20 mouse cellular contexts compared by ENCODE assay signal in the genomic region with DNA sequence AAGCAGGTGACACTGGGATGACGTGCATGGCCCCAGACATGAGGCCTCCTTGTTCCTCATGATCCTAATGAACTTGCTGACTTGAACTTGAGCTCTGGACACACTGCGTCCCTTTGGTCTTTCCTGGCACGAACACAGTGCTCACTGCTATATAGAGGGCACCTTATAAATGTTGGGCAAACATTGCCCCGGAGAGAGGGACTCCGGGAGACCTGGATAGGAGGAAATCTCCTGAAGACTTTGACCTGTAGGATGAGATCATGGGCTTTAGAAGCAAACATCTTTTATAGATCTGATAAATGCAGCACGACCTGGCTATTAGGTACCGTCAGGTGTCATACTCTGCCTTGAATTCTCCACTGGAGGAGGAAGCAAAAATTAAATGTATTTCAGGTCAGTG.
"Had no signal": no experiment of that assay in that cellular context is flagged by ENCODE, and none has a peak within 500 bp of the region (broad histone marks: within the 10 kb centered on the region; RNA-seq: fewer than 3 reads in every experiment).

No protein-coding gene starts in this region.

- H3K4me2 ChIP-seq: limb, embryonic 12.5 days; limb, embryonic 15.5 days; liver, embryonic 11.5 days; lung, embryonic 14.5 days; midbrain, embryonic 12.5 days; neural tube, embryonic 12.5 days; neural tube, embryonic 15.5 days had no signal

- H3K27ac ChIP-seq: kidney, postnatal 0 days; limb, embryonic 12.5 days; limb, embryonic 15.5 days; liver, embryonic 14.5 days; macrophage; midbrain, embryonic 12.5 days; neural tube, embryonic 12.5 days; neural tube, embryonic 15.5 days had no signal

- H3K9ac ChIP-seq: limb, embryonic 12.5 days; limb, embryonic 15.5 days; liver, embryonic 14.5 days; liver, postnatal 0 days; lung, embryonic 14.5 days; midbrain, embryonic 12.5 days; neural tube, embryonic 12.5 days; neural tube, embryonic 15.5 days had no signal

- ATAC-seq: inflammation-experienced regulatory T-cells, adult 6 months; liver, postnatal 0 days; lung, postnatal 0 days; midbrain, embryonic 16.5 days had no signal

- H3K4me3 ChIP-seq: limb, embryonic 12.5 days; limb, embryonic 15.5 days; midbrain, embryonic 12.5 days; neural tube, embryonic 12.5 days; neural tube, embryonic 15.5 days had no signal

- DNase-seq: kidney, adult 2 months; kidney, postnatal 25 days; layer of hippocampus, postnatal 36 days; left cerebral cortex, postnatal 4 days; liver, postnatal 0 days; lung, embryonic 14.5 days; retina, postnatal 1 day; thymus, postnatal 25 days had no signal

- H3K27me3 ChIP-seq: limb, embryonic 12.5 days; limb, embryonic 15.5 days; midbrain, embryonic 12.5 days; neural tube, embryonic 12.5 days; neural tube, embryonic 15.5 days had no signal

- H3K36me3 ChIP-seq: limb, embryonic 12.5 days; limb, embryonic 15.5 days; midbrain, embryonic 12.5 days; neural tube, embryonic 12.5 days; neural tube, embryonic 15.5 days had no signal

- H3K9me3 ChIP-seq: limb, embryonic 12.5 days; limb, embryonic 15.5 days; midbrain, embryonic 12.5 days; neural tube, embryonic 12.5 days; neural tube, embryonic 15.5 days had no signal
